Mouse (Mus musculus) midbrain, embryonic 12.5 days (tissue): ENCODE data around the gene Rtn4rl1. TPM values are rescaled to one million over a fixed set of nuclear protein-coding genes. Genes with fewer than 3 reads are reported as not detected.
A peak's percentile ranks its signal among the peaks of the same experiment; 100 is the strongest.

Source experiments
- ATAC-seq: fragments of 200-750 bp; cut with Nextera tagmentation; 2 replicates; pipeline ENCODE4 v1.8.0; 2017; ENCODE audit warnings: low read depth, moderate TSS enrichment, moderate library complexity; ENCODE audit not compliant: low FRiP score
- H3K27ac ChIP-seq: fragments of 300-500 bp; sonication (generic); replicated peaks from 2 replicates; pipeline ENCODE4 v1.5.1; 2016; ENCODE audit warnings: mild to moderate bottlenecking
- H3K27me3 ChIP-seq: fragments of 300-500 bp; sonication (generic); 2 replicates; pipeline ENCODE4 v1.6.1; 2016; ENCODE audit warnings: mild to moderate bottlenecking
- H3K36me3 ChIP-seq: fragments of 300-500 bp; sonication (generic); 2 replicates; pipeline ENCODE4 v1.6.1; 2016
- H3K4me1 ChIP-seq: fragments of 300-500 bp; sonication (generic); 2 replicates; pipeline ENCODE4 v1.6.1; 2016
- H3K4me2 ChIP-seq: fragments of 300-500 bp; sonication (generic); replicated peaks from 2 replicates; pipeline ENCODE4 v1.6.1; 2016; ENCODE audit warnings: mild to moderate bottlenecking, moderate library complexity
- H3K4me3 ChIP-seq: fragments of 300-500 bp; sonication (generic); 2 replicates; pipeline ENCODE4 v1.5.1; 2016; ENCODE audit warnings: mild to moderate bottlenecking
- H3K9ac ChIP-seq: fragments of 300-500 bp; sonication (generic); replicated peaks from 2 replicates; pipeline ENCODE4 v1.6.1; 2016; ENCODE audit warnings: mild to moderate bottlenecking, moderate library complexity
- H3K9me3 ChIP-seq: fragments of 300-500 bp; sonication (generic); 2 replicates; pipeline ENCODE4 v1.6.1; 2016; ENCODE audit warnings: mild to moderate bottlenecking
- WGBS: fragments of 180-500 bp; shearing (Covaris S2); methylation state at CpG from one replicate; pipeline ENCODE4 v1.1.7; 2016; 5-methylcytosine and 5-hydroxymethylcytosine counted together
- polyA plus RNA-seq: library from polyadenylated mRNA; unstranded; fragments of >200 nt; fragmentation: Nextera tagmentation; extraction: Ambion mirVana; gene quantifications from 2 replicates; pipeline ENCODE4 v1.2.1, GENCODE M21; 2016

The Rtn4rl1 gene
- polyA plus RNA-seq, 1 experiment from 2014 or later = 9.3 TPM

- no peaks in the 10 kb centered on the region for H3K36me3 ChIP-seq
- no peak overlapping the region for H3K9ac ChIP-seq
- no peak overlapping the region for H3K4me3 ChIP-seq
- no peaks in the 10 kb centered on the region for H3K9me3 ChIP-seq
- H3K4me2 ChIP-seq = no peak overlapping the region
- 60% methylated on average over 15 of the region's 15 CpGs for WGBS
- peaks cover 42% of the 10 kb centered on the region for H3K4me1 ChIP-seq
- ATAC-seq = 0 out of 2 replicates have a peak, but pooled peaks have one; percentile 16
- H3K27me3 ChIP-seq = no peaks in the 10 kb centered on the region
- H3K27ac ChIP-seq = peak overlapping the region; percentile 67
Measured at GRCm38 (mm10) chr11:75263274-75263963, 69.8 kb downstream of the Rtn4rl1 start.

DNA sequence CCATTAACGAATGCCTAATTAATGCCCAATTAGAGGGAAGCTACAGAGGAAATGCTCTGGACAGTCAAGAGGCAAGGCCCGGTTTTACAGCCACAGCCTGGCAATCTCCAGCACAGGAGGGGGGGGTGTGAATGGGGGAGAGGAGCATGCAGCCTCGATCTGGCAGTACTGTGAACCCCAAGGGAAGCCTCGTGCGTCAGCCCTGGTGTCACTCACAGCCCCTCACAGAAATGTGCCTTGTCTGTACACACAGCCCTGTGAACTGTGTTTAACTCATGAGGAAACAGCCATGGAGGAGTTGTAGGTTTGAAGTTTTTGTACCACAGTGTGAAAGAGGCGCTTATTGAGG, 70.4 kb downstream of the Rtn4rl1 start:
- Histone ChIP-seq H3K4me2 (no peak overlapping the region), H3K27me3 (no peaks in the 10 kb centered on the region), H3K4me3 (no peak overlapping the region), H3K36me3 (no peaks in the 10 kb centered on the region), H3K27ac (peak overlapping the region; percentile 67), H3K9ac (no peak overlapping the region), H3K4me1 (peaks cover 44% of the 10 kb centered on the region), H3K9me3 (no peaks in the 10 kb centered on the region)
- ATAC-seq = 0 out of 2 replicates have a peak, but pooled peaks have one; percentile 45
- 57% methylated on average over 6 of the region's 6 CpGs for WGBS

DNA sequence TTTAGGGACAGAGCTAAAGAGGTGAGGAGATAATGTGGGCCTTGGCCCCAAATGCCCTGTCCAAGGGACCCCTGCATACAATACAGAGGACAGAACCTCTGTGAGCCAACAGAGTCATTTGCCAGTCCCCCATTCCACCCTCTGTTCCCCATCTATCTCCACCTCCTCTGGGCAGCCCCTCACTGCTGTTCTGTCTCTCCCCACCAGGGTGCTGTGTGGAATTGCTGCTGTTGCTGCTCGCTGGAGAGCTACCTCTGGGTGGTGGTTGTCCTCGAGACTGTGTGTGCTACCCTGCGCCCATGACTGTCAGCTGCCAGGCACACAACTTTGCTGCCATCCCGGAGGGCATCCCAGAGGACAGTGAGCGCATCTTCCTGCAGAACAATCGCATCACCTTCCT, 71.0 kb downstream of the Rtn4rl1 start:
- Histone ChIP-seq H3K36me3 (no peaks in the 10 kb centered on the region), H3K27ac (peak overlapping the region; percentile 67; the same call in 1 of the 2 replicates), H3K4me2 (no peak overlapping the region), H3K4me1 (peaks cover 44% of the 10 kb centered on the region), H3K4me3 (no peak overlapping the region), H3K27me3 (no peaks in the 10 kb centered on the region), H3K9ac (no peak overlapping the region), H3K9me3 (no peaks in the 10 kb centered on the region)
- WGBS = 92% methylated on average over 6 of the region's 6 CpGs
- no peak for ATAC-seq

- no peak overlapping the region for H3K4me2 ChIP-seq
- H3K9me3 ChIP-seq = no peaks in the 10 kb centered on the region
- ATAC-seq = no peak
- H3K27ac ChIP-seq = no peak overlapping the region
- no peak overlapping the region for H3K4me3 ChIP-seq
- peaks cover 37% of the 10 kb centered on the region for H3K4me1 ChIP-seq
- no peaks in the 10 kb centered on the region for H3K27me3 ChIP-seq
- H3K9ac ChIP-seq = no peak overlapping the region
- no peaks in the 10 kb centered on the region for H3K36me3 ChIP-seq
- WGBS = 69% methylated on average over 15 of the region's 15 CpGs
Measured at GRCm38 (mm10) chr11:75265545-75265944, 72.0 kb downstream of the Rtn4rl1 start.

DNA sequence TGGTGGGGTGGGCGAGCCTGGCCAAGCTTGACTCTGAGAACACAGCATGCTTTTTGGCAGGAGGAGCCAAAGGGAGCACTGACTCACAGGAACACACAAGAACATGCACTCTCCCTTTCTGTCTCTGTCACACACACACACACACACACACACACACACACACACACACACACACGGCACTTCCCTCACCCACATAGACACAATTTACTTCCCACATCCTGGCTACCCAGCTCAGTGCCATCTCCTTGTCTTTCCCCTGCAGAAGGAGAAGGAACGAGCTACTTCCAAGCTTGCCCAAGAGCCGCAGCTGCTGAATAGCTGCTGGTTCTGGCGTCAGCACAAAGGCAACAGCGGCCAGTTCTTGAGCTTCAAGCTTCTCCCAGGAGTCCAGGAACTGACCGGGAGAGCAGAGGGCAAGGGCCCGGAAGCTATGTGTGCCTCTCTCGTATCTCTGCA, 74.3 kb downstream of the Rtn4rl1 start:
- Histone ChIP-seq H3K27me3 (no peaks in the 10 kb centered on the region), H3K9ac (no peak overlapping the region), H3K4me1 (peaks cover 21% of the 10 kb centered on the region), H3K4me3 (no peak overlapping the region), H3K9me3 (no peaks in the 10 kb centered on the region), H3K4me2 (no peak overlapping the region), H3K27ac (peak overlapping the region; percentile 54), H3K36me3 (no peaks in the 10 kb centered on the region)
- ATAC-seq = no peak
- WGBS = 56% methylated on average over 9 of the region's 9 CpGs

DNA sequence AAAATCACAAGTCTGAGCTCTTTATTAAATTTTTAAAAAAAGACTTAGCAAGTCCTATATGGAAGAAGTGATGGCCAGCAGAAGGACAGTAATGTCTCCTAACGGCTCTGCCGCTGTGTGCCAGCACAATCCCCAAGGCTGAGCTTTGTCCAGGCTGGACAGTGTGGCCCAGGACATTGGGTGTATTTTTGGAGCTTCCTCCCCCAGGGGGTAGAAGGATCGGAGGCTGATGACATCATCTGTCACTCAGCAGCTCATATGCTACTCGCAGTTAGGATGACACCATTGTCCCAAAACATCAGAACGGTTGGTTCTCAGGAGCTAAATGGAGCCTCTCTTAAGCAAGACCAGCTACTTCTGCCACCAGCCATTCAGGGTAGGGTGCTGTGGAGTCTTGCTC, 74.9 kb downstream of the Rtn4rl1 start:
- no peak for ATAC-seq
- H3K4me2 ChIP-seq = no peak overlapping the region
- no peaks in the 10 kb centered on the region for H3K36me3 ChIP-seq
- WGBS = 82% methylated on average over 5 of the region's 5 CpGs
- no peak overlapping the region for H3K27ac ChIP-seq
- no peak overlapping the region for H3K4me3 ChIP-seq
- no peaks in the 10 kb centered on the region; the same call in 1 of the 2 replicates for H3K27me3 ChIP-seq
- H3K9me3 ChIP-seq = no peaks in the 10 kb centered on the region
- H3K9ac ChIP-seq = no peak overlapping the region
- H3K4me1 ChIP-seq = peaks cover 19% of the 10 kb centered on the region

GRCm38 (mm10) chr11:75269213-75269612, 75.6 kb downstream of the Rtn4rl1 start:
- 87% methylated on average over 4 of the region's 4 CpGs for WGBS
- no peak overlapping the region for H3K4me2 ChIP-seq
- no peak overlapping the region for H3K4me3 ChIP-seq
- peaks cover 17% of the 10 kb centered on the region for H3K4me1 ChIP-seq
- no peak overlapping the region for H3K9ac ChIP-seq
- no peaks in the 10 kb centered on the region for H3K9me3 ChIP-seq
- peaks cover under 1% of the 10 kb centered on the region; the same call in 1 of the 2 replicates for H3K27me3 ChIP-seq
- no peaks in the 10 kb centered on the region for H3K36me3 ChIP-seq
- ATAC-seq = no peak
- no peak overlapping the region for H3K27ac ChIP-seq

DNA sequence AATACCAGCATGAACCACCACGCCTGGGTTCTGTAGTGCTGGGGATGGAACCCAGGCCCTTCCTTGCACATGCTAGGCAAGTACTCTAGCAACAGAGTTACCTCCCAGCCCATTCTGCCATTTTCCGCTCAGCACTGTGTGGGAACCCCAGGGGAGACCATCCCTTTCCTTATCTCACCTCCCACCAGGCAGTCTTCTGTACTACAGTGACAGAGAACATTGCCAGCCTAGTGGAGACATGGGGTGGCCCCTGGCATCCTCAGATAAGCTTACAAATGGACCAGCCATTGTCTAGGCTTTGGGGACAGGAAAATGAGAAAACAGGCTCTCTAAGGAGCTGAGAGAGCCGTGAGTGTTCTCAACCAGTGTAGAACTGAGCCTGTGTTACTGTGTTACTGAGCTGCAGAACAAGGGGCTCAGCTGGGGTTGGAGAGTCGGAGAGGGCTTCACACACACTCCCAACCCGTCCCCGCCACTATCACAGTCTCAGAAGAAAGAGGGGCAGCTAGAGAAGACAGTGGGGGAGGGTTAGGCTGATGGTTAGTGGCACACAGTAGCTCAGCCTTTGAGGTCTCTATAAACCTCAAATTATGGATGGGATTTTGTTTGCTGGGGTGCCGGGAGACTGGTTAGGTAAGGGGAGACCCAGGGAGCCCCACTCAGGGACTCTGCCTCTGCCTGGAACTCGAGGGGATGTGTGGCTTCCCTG, 76.8 kb downstream of the Rtn4rl1 start:
- ATAC-seq = no peak
- Histone ChIP-seq H3K9me3 (no peaks in the 10 kb centered on the region), H3K9ac (no peak overlapping the region), H3K4me3 (no peak overlapping the region), H3K27ac (0 out of 2 replicates have a peak overlapping the region, but pooled peaks have one; percentile 5), H3K27me3 (peaks cover 5% of the 10 kb centered on the region; the same call in 1 of the 2 replicates), H3K4me2 (no peak overlapping the region), H3K4me1 (peaks cover 27% of the 10 kb centered on the region), H3K36me3 (no peaks in the 10 kb centered on the region)
- WGBS = 67% methylated on average over 8 of the region's 8 CpGs

DNA sequence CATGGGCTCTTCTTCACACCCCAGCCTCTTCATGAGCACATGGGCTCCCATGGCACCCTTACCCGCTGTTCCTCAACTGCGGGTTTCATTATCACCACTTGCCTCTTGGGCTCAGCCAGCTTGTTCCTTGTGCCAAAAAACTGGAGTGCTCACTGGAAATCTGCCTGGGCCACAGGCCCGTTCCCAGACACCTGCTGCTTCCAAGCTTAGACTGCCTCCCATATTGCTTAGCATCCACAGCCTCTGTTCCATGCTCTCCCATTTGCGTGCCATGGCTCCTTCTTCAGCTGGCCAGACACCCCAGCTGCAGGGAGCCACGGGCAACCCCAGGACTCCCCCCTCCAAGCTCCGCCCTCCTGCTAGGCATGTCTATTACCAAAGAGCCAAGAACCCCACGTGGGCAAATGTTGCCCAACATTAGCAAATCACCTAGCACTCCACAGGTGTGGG, 77.4 kb downstream of the Rtn4rl1 start:
- no peak for ATAC-seq
- H3K9me3 ChIP-seq = no peaks in the 10 kb centered on the region
- 78% methylated on average over 7 of the region's 7 CpGs for WGBS
- H3K36me3 ChIP-seq = no peaks in the 10 kb centered on the region
- H3K27me3 ChIP-seq = peaks cover 5% of the 10 kb centered on the region; the same call in 1 of the 2 replicates
- H3K4me1 ChIP-seq = peaks cover 29% of the 10 kb centered on the region
- no peak overlapping the region for H3K4me3 ChIP-seq
- no peak overlapping the region for H3K4me2 ChIP-seq
- H3K9ac ChIP-seq = no peak overlapping the region
- H3K27ac ChIP-seq = no peak overlapping the region

DNA sequence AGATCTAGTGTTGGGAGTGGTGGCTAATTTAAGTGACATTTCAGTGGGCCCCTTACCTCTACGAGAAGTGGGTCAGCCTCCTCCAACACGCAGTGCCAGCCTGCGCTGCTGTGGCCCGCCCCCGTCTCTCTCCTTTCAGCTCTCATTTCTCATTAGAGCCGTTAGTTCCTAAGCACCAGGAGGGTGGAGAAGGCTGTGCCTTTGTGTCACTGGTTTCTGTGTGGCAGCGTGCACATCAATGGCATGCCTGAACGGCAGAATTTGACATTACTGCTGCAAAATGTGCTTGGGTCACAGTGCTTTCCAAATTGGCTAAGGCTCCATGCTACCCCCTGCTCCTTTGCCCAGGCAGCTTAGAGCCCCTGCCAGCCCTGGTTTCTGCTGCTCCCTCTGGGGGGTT, 79.9 kb downstream of the Rtn4rl1 start:
- 19% methylated on average over 8 of the region's 8 CpGs for WGBS
- Histone ChIP-seq H3K9me3 (no peaks in the 10 kb centered on the region), H3K27me3 (peaks cover 5% of the 10 kb centered on the region; the same call in 1 of the 2 replicates), H3K36me3 (no peaks in the 10 kb centered on the region), H3K4me2 (peak overlapping the region; percentile 5; the same call in 1 of the 2 replicates), H3K4me3 (no peak overlapping the region), H3K4me1 (peaks cover 33% of the 10 kb centered on the region), H3K27ac (peak overlapping the region; percentile 25), H3K9ac (no peak overlapping the region)
- ATAC-seq = no peak

DNA sequence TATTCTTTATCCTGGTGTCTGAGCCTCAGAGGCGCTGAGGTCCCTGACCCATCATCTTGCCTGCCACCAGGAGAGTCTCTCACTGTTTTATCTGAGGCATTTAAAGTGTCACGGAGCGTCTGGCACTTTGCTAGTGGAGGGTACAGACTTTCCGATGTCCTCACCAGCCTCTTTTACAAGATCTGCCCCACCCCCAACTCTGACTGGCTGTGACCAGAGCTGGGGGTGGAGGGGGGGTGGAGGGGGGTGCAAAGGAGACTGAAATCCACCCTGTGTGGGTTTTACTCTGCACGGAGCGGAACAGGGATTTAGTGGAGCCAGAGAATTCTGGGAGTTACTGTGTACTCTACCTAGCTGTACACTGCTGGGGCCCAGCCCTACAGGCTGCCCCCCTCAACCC, 81.5 kb downstream of the Rtn4rl1 start:
- peaks cover 8% of the 10 kb centered on the region for H3K27me3 ChIP-seq
- H3K4me3 ChIP-seq = no peak overlapping the region
- H3K27ac ChIP-seq = peak overlapping the region; percentile 47; the same call in 1 of the 2 replicates
- peak overlapping the region; percentile 24; the same call in 1 of the 2 replicates for H3K9ac ChIP-seq
- ATAC-seq = peak; percentile 39
- H3K4me1 ChIP-seq = peaks cover 48% of the 10 kb centered on the region
- WGBS = 8% methylated on average over 6 of the region's 6 CpGs
- H3K9me3 ChIP-seq = no peaks in the 10 kb centered on the region
- no peaks in the 10 kb centered on the region for H3K36me3 ChIP-seq
- no peak overlapping the region for H3K4me2 ChIP-seq

DNA sequence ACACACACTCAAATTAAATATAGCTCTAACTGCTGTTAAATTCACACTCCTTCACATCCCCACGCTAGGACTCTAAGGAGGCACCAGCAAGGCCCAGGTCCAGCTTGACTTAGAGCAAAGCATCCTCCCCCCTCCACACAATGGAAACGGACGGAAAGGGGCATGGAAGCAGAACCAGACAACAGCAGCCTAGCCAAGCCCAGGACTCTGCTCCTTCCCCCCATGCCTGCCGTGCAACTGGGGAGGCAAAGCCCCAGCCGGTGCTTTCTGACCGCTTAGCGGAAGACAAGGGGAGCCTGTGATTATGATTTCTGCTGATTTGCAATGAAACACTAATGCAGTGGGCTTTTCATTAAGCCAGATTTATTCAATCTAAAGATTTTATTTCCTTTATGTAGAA, 84.5 kb downstream of the Rtn4rl1 start:
- H3K4me3 ChIP-seq = no peak overlapping the region
- no peaks in the 10 kb centered on the region for H3K9me3 ChIP-seq
- 0 out of 2 replicates have a peak overlapping the region, but pooled peaks have one; percentile 39 for H3K27ac ChIP-seq
- no peak for ATAC-seq
- H3K4me1 ChIP-seq = peaks cover 74% of the 10 kb centered on the region
- WGBS = 26% methylated on average over 7 of the region's 7 CpGs
- no peaks in the 10 kb centered on the region for H3K36me3 ChIP-seq
- peaks cover 38% of the 10 kb centered on the region for H3K27me3 ChIP-seq
- 0 out of 2 replicates have a peak overlapping the region, but pooled peaks have one; percentile 43 for H3K9ac ChIP-seq
- no peak overlapping the region for H3K4me2 ChIP-seq
